Mouse (Mus musculus) embryonic fibroblast, embryonic 13.5 days (primary cell): Measurements from ENCODE around the gene Lmna.

Source experiments
- CTCF ChIP-seq: IDR thresholded peaks from 2 replicates; pipeline ENCODE4 v1.5.1; 2011; ENCODE audit warnings: mild to moderate bottlenecking, control low read depth, low read length, moderate library complexity, borderline replicate concordance; ENCODE audit not compliant: insufficient read depth
- POLR2A ChIP-seq: IDR thresholded peaks from 2 replicates; pipeline ENCODE4 v1.6.1; 2011; ENCODE audit warnings: low read depth, mild to moderate bottlenecking, control low read depth, low read length, moderate library complexity

DNA sequence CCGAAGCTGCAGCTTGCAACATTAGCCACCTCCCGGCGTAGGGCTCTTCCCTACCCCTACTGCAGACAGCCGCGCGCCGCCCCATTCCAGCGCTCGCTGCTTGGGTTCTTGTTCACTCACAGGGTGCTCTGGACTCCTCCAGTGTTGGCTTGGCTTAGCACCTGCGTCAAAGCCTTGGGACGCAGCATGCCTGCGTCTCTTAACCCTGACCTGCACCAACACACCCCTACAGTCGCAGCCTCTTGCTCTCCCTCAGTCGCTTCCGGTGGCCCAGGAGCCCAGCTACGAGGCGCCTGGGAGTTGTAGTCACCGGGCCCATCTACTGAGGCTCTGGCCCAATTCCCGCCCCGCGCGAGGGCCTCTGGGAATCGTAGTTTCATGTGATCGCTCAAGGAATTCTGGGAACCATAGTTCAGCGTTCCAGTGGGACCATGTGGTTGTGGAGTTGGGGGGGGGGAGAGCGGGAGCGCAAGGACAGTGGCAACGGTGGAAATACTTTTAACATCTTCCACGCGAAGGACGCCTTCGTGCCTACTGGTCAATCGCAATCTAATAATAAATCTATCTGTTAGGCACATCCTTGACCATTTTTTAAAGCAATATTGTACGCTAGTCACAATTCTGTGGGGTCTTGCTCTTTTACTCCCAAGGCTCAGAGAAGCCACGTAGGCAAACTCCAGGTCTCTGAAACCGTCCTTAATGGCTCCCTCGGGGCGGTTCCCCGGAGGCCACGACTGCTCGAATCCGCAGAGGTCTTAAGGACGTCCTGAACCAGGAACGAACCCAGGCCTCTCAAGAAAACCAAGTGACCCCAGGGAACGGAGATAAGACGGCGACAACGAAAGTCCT lies 43.1 kb upstream of the Lmna start, which contains the start of gene Lamtor2:
- no peak for TF ChIP-seq CTCF
- TF ChIP-seq POLR2A: peak; percentile 74
